Mouse (Mus musculus) splenic B cell, adult 2 months (primary cell): ENCODE results near the gene Mrpl49.

ENCODE experiments used
- DNase-seq: peaks from one replicate; pipeline ENCODE4 v3.0.0-alpha.2; 2011; ENCODE audit warnings: low read depth, low spot score
- H3K27me3 ChIP-seq: 2 replicates; pipeline ENCODE4 v1.6.1; 2012; ENCODE audit warnings: mild to moderate bottlenecking, low read length, moderate library complexity, mixed read lengths; ENCODE audit not compliant: control insufficient read depth, poor library complexity, insufficient read depth, severe bottlenecking
- H3K36me3 ChIP-seq: 2 replicates; pipeline ENCODE4 v1.6.1; 2012; ENCODE audit warnings: mild to moderate bottlenecking, low read length, moderate library complexity, mixed read lengths; ENCODE audit not compliant: control insufficient read depth, poor library complexity, insufficient read depth, severe bottlenecking

Mrpl49 gene

DNA sequence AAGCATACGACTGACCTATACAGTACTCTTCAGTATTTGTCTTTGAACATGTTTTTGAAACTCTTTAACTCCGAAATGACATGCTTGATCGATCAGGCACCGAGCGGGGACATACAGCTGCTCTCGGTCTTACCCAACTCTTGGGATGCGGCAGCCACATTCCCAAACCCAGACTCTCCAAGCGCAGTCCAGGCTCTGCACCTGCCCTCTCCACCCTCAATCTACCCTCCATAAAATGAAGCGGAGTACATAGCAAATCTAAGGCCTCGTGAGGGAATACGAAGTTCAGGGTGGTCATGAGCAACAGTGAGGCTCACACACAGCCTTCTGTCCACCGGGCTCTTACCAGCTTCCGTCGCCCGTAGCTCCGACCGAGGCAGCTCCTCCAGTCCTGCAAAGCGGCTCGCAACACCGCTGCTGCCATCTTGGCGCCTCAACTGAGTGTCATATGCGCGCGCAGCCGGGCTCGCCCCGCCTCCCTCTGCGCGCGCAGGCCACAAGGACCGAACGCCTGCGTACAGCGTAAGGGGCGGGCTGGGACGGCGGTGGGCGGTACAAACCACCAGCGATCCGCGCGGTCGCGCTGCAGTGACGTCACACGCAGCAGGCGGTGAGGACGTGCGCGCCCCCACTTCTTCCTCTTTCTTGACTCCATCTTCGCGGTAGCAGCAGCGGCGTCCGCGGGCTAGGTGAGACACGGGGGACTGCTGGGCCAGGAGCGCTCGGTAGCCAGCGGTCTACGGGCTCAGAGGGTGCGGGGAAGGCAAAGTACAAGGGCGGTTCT is at the start of gene Mrpl49, which contains the start of gene Fau:
TSS of gene Mrpl49 (minus strand) at position 473 of the 784 bp plus-strand sequence.
TSS of gene Fau (plus strand) at position 532 of the 784 bp plus-strand sequence.
- Histone ChIP-seq H3K27me3 (no peaks in the 10 kb centered on the region), H3K36me3 (peaks cover 11% of the 10 kb centered on the region)
- DNase-seq = peak; percentile 99

GRCm38 (mm10) chr19:6105586-6105985 is 48.0 kb upstream of the Mrpl49 start, which contains the start of gene Naaladl1:
Gene Naaladl1, plus strand, starts transcription at chr19:6105782.
- Histone ChIP-seq H3K27me3 (no peaks in the 10 kb centered on the region), H3K36me3 (no peaks in the 10 kb centered on the region)
- no peak for DNase-seq

DNA sequence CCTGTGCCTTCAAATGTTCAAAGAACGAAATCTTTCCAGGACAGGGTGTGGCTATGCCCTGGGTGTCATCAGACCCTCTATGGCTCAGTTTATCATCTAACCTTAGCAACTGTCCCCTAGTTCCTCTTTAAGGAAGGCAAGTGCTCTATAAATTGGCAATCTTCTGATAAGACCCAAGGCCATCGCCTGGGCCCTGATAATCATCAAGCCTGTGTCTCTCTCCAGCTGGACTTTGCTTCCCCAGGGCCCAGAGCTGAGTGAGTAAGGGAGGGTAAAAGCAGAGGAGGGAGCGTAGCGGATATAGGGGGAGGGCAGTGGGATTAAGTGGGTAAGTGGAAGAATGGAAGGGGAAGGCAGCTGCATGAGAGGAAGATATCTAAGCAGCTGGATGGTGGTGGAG is 46.9 kb upstream of the Mrpl49 start:
- no peak for DNase-seq
- H3K36me3 ChIP-seq = no peaks in the 10 kb centered on the region
- H3K27me3 ChIP-seq = no peaks in the 10 kb centered on the region

DNA sequence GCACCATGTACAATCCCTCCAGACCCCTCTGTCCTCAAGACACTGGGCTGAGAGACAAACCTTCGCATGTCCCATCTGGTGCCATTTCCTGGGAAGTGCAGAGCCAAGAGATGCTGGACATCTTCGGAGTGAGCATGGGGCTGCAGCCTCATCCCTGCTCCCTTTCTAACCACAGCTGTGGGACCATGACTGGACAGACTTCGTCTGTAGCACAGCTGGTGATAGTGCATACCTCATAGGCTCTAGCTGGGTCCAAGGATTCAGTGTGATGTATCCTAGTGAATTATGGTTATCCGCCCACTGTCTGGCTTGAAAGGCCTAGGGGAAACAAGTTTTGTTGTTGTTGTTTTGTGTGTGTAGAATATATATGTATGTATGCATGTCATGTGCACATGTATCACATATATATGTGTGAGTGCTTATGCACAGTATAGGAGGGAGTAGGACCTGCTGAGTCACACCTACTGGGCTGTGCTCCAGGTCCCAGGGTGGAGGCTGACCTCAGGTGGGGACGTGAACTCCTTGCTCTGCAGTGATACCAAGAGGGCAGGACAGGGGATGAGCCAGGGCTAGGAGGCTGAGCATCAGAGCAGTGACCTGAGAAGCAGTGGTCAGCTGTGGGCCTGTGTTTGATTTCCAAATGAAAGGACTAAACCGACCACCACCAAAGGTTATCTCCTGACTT is 44.7 kb upstream of the Mrpl49 start:
- no peaks in the 10 kb centered on the region for H3K36me3 ChIP-seq
- H3K27me3 ChIP-seq = no peaks in the 10 kb centered on the region
- DNase-seq = no peak

DNA sequence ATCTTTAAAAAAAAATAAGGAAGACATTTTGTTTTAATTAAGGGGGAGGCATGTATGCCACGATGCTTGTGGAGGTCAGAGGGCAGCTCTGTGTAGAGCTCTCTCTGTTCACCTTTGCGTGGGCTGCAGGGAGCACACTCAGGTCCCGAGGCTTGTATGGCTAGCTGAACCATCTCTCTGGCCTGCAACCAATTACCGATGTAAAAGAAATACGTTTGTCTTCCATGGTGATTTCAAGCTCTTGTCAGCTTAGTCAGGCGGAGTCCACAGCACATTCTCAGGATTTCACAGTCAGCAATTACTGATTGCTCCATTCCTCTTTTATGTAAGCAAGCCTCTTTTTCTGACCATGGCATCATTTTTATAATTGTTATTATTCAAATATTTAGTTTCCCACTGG is 43.6 kb upstream of the Mrpl49 start:
- H3K27me3 ChIP-seq = no peaks in the 10 kb centered on the region
- no peak for DNase-seq
- H3K36me3 ChIP-seq = no peaks in the 10 kb centered on the region

DNA sequence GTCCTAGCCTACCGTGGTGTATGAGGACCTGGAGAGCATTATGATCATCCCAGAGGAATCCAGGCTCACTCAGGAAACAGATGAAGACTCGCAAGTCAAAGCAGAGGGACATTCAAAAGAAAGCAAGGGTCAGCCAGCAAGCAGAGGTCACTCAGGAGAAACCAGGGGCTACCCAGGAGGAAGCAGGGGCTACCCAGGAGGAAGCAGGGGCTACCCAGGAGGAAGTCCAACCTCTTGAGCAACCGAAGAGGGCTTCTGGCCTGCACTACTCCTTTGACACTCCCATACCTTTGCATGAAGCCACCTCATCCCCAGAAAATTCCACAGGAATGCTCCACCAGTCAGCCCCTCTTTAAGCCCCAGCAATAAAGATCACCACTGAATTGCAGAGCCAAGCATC is 40.3 kb upstream of the Mrpl49 start:
- no peak for DNase-seq
- Histone ChIP-seq H3K36me3 (no peaks in the 10 kb centered on the region), H3K27me3 (no peaks in the 10 kb centered on the region)

DNA sequence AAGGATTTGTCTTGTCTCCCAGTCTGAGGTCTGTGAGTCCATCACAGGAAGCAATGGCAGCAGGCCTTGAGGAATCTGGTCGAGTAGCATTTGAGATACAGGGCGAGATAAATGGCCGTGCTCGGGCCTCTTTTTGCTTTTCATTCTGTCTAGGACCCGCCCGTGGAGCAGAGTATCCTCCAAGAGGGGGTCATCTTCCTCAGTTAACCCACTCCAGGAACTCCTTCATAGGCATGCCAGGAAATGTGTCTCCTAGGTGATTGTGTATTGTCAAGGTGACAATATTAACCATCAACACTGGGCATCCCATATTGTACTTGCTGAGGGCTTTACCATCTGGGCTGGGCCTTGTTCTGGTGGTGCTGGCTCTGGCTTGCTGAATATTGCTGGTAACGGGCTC is 36.5 kb upstream of the Mrpl49 start, which contains the start of gene AC131692.1:
TSS of gene AC131692.1 (plus strand) at position 301 of the 400 bp plus-strand sequence.
- Histone ChIP-seq H3K36me3 (no peaks in the 10 kb centered on the region), H3K27me3 (no peaks in the 10 kb centered on the region)
- DNase-seq = no peak

DNA sequence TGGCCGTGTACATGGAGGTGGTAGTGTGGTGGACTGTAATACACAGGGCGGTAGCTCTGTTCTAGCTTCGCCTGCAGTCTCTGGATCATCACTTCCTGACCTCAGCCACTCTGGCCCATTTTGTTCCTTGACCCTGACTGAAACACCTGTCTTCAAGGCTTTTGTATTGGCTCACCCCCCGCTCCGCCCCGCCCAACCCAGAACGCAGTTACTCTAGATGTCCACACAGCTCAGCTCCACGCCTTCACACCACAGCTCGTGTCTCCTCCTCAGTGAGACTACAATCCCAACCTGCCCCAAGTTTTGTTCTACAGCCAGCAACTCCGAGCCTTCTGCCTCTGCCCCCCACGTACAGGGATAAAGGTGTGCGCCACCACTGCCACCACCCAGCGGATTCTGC is 31.3 kb upstream of the Mrpl49 start:
- Histone ChIP-seq H3K27me3 (no peaks in the 10 kb centered on the region), H3K36me3 (no peaks in the 10 kb centered on the region)
- no peak for DNase-seq

GRCm38 (mm10) chr19:6085417-6085879 is 27.9 kb upstream of the Mrpl49 start:
- H3K27me3 ChIP-seq = no peaks in the 10 kb centered on the region
- peak; percentile 81 for DNase-seq

GRCm38 (mm10) chr19:6084478-6085248 is 27.1 kb upstream of the Mrpl49 start, which contains the start of the genes Zfpl1 and Cdca5:
Gene Zfpl1, minus strand, starts transcription at chr19:6084956.
Gene Cdca5, plus strand, starts transcription at chr19:6084983.
- Histone ChIP-seq H3K36me3 (peaks cover 2% of the 10 kb centered on the region; the same call in 1 of the 2 replicates), H3K27me3 (no peaks in the 10 kb centered on the region)
- peak; percentile 99 for DNase-seq

More at GRCm38 (mm10) chr19:6085417-6085879, 27.9 kb upstream of the Mrpl49 start:
- peaks cover 2% of the 10 kb centered on the region; the same call in 1 of the 2 replicates for H3K36me3 ChIP-seq

DNA sequence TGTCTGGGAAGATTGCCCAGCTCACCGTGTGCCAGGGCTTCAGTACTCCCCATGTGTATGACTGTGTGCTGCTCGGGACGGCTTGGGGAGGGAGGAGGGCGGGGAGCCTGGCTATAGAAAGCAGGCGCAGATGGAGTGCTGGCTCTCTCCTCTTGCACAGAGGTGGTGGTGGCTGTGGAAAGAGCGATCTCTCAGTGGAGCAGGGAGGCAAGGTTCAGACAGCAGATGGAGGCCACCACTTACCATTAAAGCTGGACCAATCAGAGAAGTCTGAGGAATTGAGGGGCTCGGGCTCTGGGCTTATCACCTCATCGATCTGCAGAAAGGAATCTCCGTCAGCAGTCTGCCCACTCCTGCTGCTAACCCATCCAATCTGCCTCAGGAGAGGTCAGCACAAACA is 24.6 kb upstream of the Mrpl49 start, which contains the start of gene Gm28374:
TSS of gene Gm28374 (minus strand) at position 101 of the 400 bp plus-strand sequence.
- Histone ChIP-seq H3K36me3 (peaks cover 2% of the 10 kb centered on the region; the same call in 1 of the 2 replicates), H3K27me3 (no peaks in the 10 kb centered on the region)
- DNase-seq = no peak

- no peak for DNase-seq
- H3K27me3 ChIP-seq = no peaks in the 10 kb centered on the region
- peaks cover 2% of the 10 kb centered on the region; the same call in 1 of the 2 replicates for H3K36me3 ChIP-seq
These were observed 22.4 kb upstream of the Mrpl49 start, which contains the start of gene Tmem262 for GRCm38 (mm10) chr19:6079983-6080480. Gene Tmem262, plus strand, starts transcription at chr19:6080033.

- Histone ChIP-seq H3K27me3 (no peaks in the 10 kb centered on the region), H3K36me3 (peaks cover 2% of the 10 kb centered on the region; the same call in 1 of the 2 replicates)
- DNase-seq = peak; percentile 93
These were observed 19.2 kb upstream of the Mrpl49 start, which contains the start of gene Vps51 for GRCm38 (mm10) chr19:6076564-6077393. Gene Vps51, minus strand, starts transcription at chr19:6077231.
